Mouse (Mus musculus): ENCODE data around the gene 1110059G10Rik. TPM values are rescaled to one million over a fixed set of nuclear protein-coding genes. Genes with fewer than 3 reads are reported as not detected.

The 1110059G10Rik gene
- polyA plus RNA-seq, 1 experiment from 2014 or later, result 32.7 TPM

Other genes starting within 250 kb of the 1110059G10Rik start
- 0.04 TPM in 1 of 2 replicates, not detected in the other for gene Topaz1, start 203.7 kb downstream of the 1110059G10Rik start, polyA plus RNA-seq (2015; fragmentation: Nextera tagmentation; extraction: Ambion mirVana)
- 6.0 and 7.0 TPM in 2 replicates for gene Tcaim, start 145.5 kb downstream of the 1110059G10Rik start, polyA plus RNA-seq (2015; fragmentation: Nextera tagmentation; extraction: Ambion mirVana)
- gene Gm35549, start 107.0 kb downstream of the 1110059G10Rik start, polyA plus RNA-seq (2015; fragmentation: Nextera tagmentation; extraction: Ambion mirVana), result 0.77 TPM in 1 of 2 replicates, not detected in the other
- gene Zfp445, start 85.0 kb downstream of the 1110059G10Rik start, polyA plus RNA-seq (2015; fragmentation: Nextera tagmentation; extraction: Ambion mirVana), result 70.9 and 79.6 TPM in 2 replicates
- gene Zkscan7, start 65.3 kb downstream of the 1110059G10Rik start, polyA plus RNA-seq (2015; fragmentation: Nextera tagmentation; extraction: Ambion mirVana), result 4.8 and 4.9 TPM in 2 replicates
- gene Zfp105, start 27.9 kb downstream of the 1110059G10Rik start, polyA plus RNA-seq (2015; fragmentation: Nextera tagmentation; extraction: Ambion mirVana), result 12.0 and 12.6 TPM in 2 replicates
- gene Kif15, start within 50 bp of the 1110059G10Rik start, polyA plus RNA-seq (2015; fragmentation: Nextera tagmentation; extraction: Ambion mirVana), result 32.0 and 36.2 TPM in 2 replicates
- 18.7 and 20.7 TPM in 2 replicates for gene Tmem42, start 70.3 kb upstream of the 1110059G10Rik start, polyA plus RNA-seq (2015; fragmentation: Nextera tagmentation; extraction: Ambion mirVana)
- 0.48 and 0.50 TPM in 2 replicates for gene Tgm4, start 83.7 kb upstream of the 1110059G10Rik start, polyA plus RNA-seq (2015; fragmentation: Nextera tagmentation; extraction: Ambion mirVana)
- 73.4 and 78.5 TPM in 2 replicates for gene Zdhhc3, start 162.2 kb upstream of the 1110059G10Rik start, polyA plus RNA-seq (2015; fragmentation: Nextera tagmentation; extraction: Ambion mirVana)
- gene Exosc7, start 162.2 kb upstream of the 1110059G10Rik start, polyA plus RNA-seq (2015; fragmentation: Nextera tagmentation; extraction: Ambion mirVana), result 112 and 125 TPM in 2 replicates
- gene Clec3b, start 199.9 kb upstream of the 1110059G10Rik start, polyA plus RNA-seq (2015; fragmentation: Nextera tagmentation; extraction: Ambion mirVana), result 1.8 and 2.5 TPM in 2 replicates